Mouse (Mus musculus) intestine, embryonic 16.5 days (tissue): ENCODE data around the gene Tmem87b. TPM values are rescaled to one million over a fixed set of nuclear protein-coding genes. Genes with fewer than 3 reads are reported as not detected.

ENCODE experiments used
- ATAC-seq: fragments of 200-750 bp; cut with Nextera tagmentation; 2 replicates; pipeline ENCODE4 v1.8.0; 2017; ENCODE audit warnings: moderate TSS enrichment, moderate library complexity
- H3K27ac ChIP-seq: fragments of 300-500 bp; sonication (generic); 2 replicates; pipeline ENCODE4 v1.5.1; 2014; ENCODE audit warnings: mild to moderate bottlenecking, low read length
- H3K27me3 ChIP-seq: fragments of 300-500 bp; sonication (generic); replicated peaks from 2 replicates; pipeline ENCODE4 v1.6.1; 2014; ENCODE audit warnings: low read length, control low read depth, mixed read lengths; ENCODE audit not compliant: control insufficient read depth, insufficient read depth
- H3K36me3 ChIP-seq: fragments of 300-500 bp; sonication (generic); 2 replicates; pipeline ENCODE4 v1.6.1; 2014; ENCODE audit warnings: low read length, control low read depth; ENCODE audit not compliant: control insufficient read depth, insufficient read depth
- H3K4me1 ChIP-seq: fragments of 300-500 bp; sonication (generic); 2 replicates; pipeline ENCODE4 v1.6.1; 2014; ENCODE audit warnings: low read length, control low read depth, mixed read lengths; ENCODE audit not compliant: control insufficient read depth, insufficient read depth
- H3K4me2 ChIP-seq: fragments of 300-500 bp; sonication (generic); 2 replicates; pipeline ENCODE4 v1.6.1; 2014; ENCODE audit warnings: low read depth, low read length, control low read depth
- H3K4me3 ChIP-seq: fragments of 300-500 bp; sonication (generic); 2 replicates; pipeline ENCODE4 v1.5.1; 2014; ENCODE audit warnings: mild to moderate bottlenecking, low read length
- H3K9ac ChIP-seq: fragments of 300-500 bp; sonication (generic); 2 replicates; pipeline ENCODE4 v1.6.1; 2014; ENCODE audit warnings: low read depth, low read length
- H3K9me3 ChIP-seq: fragments of 300-500 bp; sonication (generic); 2 replicates; pipeline ENCODE4 v1.6.1; 2016; ENCODE audit warnings: low read length, control low read depth; ENCODE audit not compliant: control insufficient read depth
- WGBS: fragments of 180-500 bp; shearing (Covaris S2); extraction: QIAGEN DNeasy Blood & Tissue Kit; methylation state at CpG from one replicate; pipeline ENCODE4 v1.1.7; 2014; 5-methylcytosine and 5-hydroxymethylcytosine counted together
- polyA plus RNA-seq: library from polyadenylated mRNA; unstranded; fragments of >200 nt; fragmentation: Nextera tagmentation; extraction: Ambion mirVana; gene quantifications from 2 replicates; pipeline ENCODE4 v1.2.1, GENCODE M21; 2015

The Tmem87b gene
- polyA plus RNA-seq, 1 experiment from 2014 or later: 54.6 TPM

GRCm38 (mm10) chr2:128786341-128786740, 31.6 kb upstream of the Tmem87b start:
- WGBS: 66% methylated on average over 5 of the region's 5 CpGs
- H3K36me3 ChIP-seq: no peaks in the 10 kb centered on the region
- H3K9me3 ChIP-seq: no peaks in the 10 kb centered on the region
- no peak overlapping the region for H3K4me2 ChIP-seq
- no peak overlapping the region for H3K9ac ChIP-seq
- no peak for ATAC-seq
- no peak overlapping the region for H3K27ac ChIP-seq
- no peaks in the 10 kb centered on the region for H3K27me3 ChIP-seq
- no peak overlapping the region for H3K4me3 ChIP-seq
- no peaks in the 10 kb centered on the region for H3K4me1 ChIP-seq

- WGBS: 70% methylated on average over 1 of the region's 1 CpGs
- H3K4me1 ChIP-seq: no peaks in the 10 kb centered on the region
- no peak overlapping the region for H3K27ac ChIP-seq
- no peak overlapping the region for H3K9ac ChIP-seq
- H3K36me3 ChIP-seq: no peaks in the 10 kb centered on the region
- H3K9me3 ChIP-seq: no peaks in the 10 kb centered on the region
- H3K4me2 ChIP-seq: no peak overlapping the region
- no peaks in the 10 kb centered on the region for H3K27me3 ChIP-seq
- ATAC-seq: no peak
- no peak overlapping the region for H3K4me3 ChIP-seq
Measured at GRCm38 (mm10) chr2:128786795-128787194, 31.1 kb upstream of the Tmem87b start.

- Histone ChIP-seq H3K36me3 (peaks cover 2% of the 10 kb centered on the region; the same call in 1 of the 2 replicates), H3K9me3 (no peaks in the 10 kb centered on the region), H3K27me3 (no peaks in the 10 kb centered on the region), H3K4me3 (no peak overlapping the region), H3K27ac (no peak overlapping the region), H3K4me2 (no peak overlapping the region), H3K9ac (no peak overlapping the region), H3K4me1 (no peaks in the 10 kb centered on the region)
- ATAC-seq: no peak
- 93% methylated on average over 3 of the region's 3 CpGs for WGBS
Measured at GRCm38 (mm10) chr2:128787805-128788204, 30.1 kb upstream of the Tmem87b start.

GRCm38 (mm10) chr2:128790875-128791614, 26.9 kb upstream of the Tmem87b start:
- WGBS: 68% methylated on average over 11 of the region's 11 CpGs
- peak; percentile 64 for ATAC-seq
- peaks cover 9% of the 10 kb centered on the region; the same call in 1 of the 2 replicates for H3K36me3 ChIP-seq

GRCm38 (mm10) chr2:128793958-128794357, 24.0 kb upstream of the Tmem87b start:
- Histone ChIP-seq H3K9me3 (no peaks in the 10 kb centered on the region), H3K4me1 (no peaks in the 10 kb centered on the region), H3K27ac (no peak overlapping the region), H3K4me2 (no peak overlapping the region), H3K9ac (no peak overlapping the region), H3K36me3 (peaks cover 9% of the 10 kb centered on the region), H3K4me3 (no peak overlapping the region), H3K27me3 (no peaks in the 10 kb centered on the region)
- peak; percentile 76 for ATAC-seq
- WGBS: 81% methylated on average over 6 of the region's 6 CpGs

More at GRCm38 (mm10) chr2:128790875-128791614, 26.9 kb upstream of the Tmem87b start:
- no peak overlapping the region for H3K4me3 ChIP-seq
- H3K4me2 ChIP-seq: no peak overlapping the region
- H3K27me3 ChIP-seq: no peaks in the 10 kb centered on the region
- peak overlapping the region; percentile 73 for H3K27ac ChIP-seq
- no peaks in the 10 kb centered on the region for H3K4me1 ChIP-seq
- H3K9ac ChIP-seq: no peak overlapping the region
- no peaks in the 10 kb centered on the region for H3K9me3 ChIP-seq

GRCm38 (mm10) chr2:128796463-128796862, 21.5 kb upstream of the Tmem87b start:
- Histone ChIP-seq H3K9me3 (no peaks in the 10 kb centered on the region), H3K36me3 (peaks cover 24% of the 10 kb centered on the region), H3K9ac (no peak overlapping the region), H3K4me1 (no peaks in the 10 kb centered on the region), H3K27me3 (no peaks in the 10 kb centered on the region), H3K4me2 (no peak overlapping the region), H3K4me3 (no peak overlapping the region), H3K27ac (no peak overlapping the region)
- 72% methylated on average over 6 of the region's 6 CpGs for WGBS
- ATAC-seq: no peak

- no peak for ATAC-seq
Measured at GRCm38 (mm10) chr2:128803441-128803840, 14.5 kb upstream of the Tmem87b start.

GRCm38 (mm10) chr2:128805341-128805740, 12.6 kb upstream of the Tmem87b start:
- 66% methylated on average over 4 of the region's 4 CpGs for WGBS
- ATAC-seq: no peak
- no peak overlapping the region for H3K4me3 ChIP-seq
- no peaks in the 10 kb centered on the region for H3K4me1 ChIP-seq
- no peaks in the 10 kb centered on the region for H3K9me3 ChIP-seq
- no peak overlapping the region for H3K27ac ChIP-seq
- peaks cover 8% of the 10 kb centered on the region for H3K36me3 ChIP-seq
- no peaks in the 10 kb centered on the region for H3K27me3 ChIP-seq
- H3K9ac ChIP-seq: no peak overlapping the region
- no peak overlapping the region for H3K4me2 ChIP-seq

More at GRCm38 (mm10) chr2:128803441-128803840, 14.5 kb upstream of the Tmem87b start:
- Histone ChIP-seq H3K4me3 (no peak overlapping the region), H3K4me2 (no peak overlapping the region), H3K27ac (no peak overlapping the region), H3K36me3 (peaks cover 16% of the 10 kb centered on the region), H3K9ac (no peak overlapping the region), H3K4me1 (no peaks in the 10 kb centered on the region), H3K27me3 (no peaks in the 10 kb centered on the region), H3K9me3 (no peaks in the 10 kb centered on the region)
- 91% methylated on average over 4 of the region's 4 CpGs for WGBS

- no peak overlapping the region for H3K4me2 ChIP-seq
- 62% methylated on average over 8 of the region's 8 CpGs for WGBS
Measured at GRCm38 (mm10) chr2:128806561-128806960, 11.4 kb upstream of the Tmem87b start.

More at GRCm38 (mm10) chr2:128806561-128806960, 11.4 kb upstream of the Tmem87b start:
- no peak; the same call in 1 of the 2 replicates for ATAC-seq
- Histone ChIP-seq H3K36me3 (peaks cover under 1% of the 10 kb centered on the region; the same call in 1 of the 2 replicates), H3K4me1 (no peaks in the 10 kb centered on the region), H3K4me3 (no peak overlapping the region), H3K27ac (no peak overlapping the region), H3K27me3 (no peaks in the 10 kb centered on the region), H3K9me3 (no peaks in the 10 kb centered on the region), H3K9ac (no peak overlapping the region)
